Mouse (Mus musculus) kidney, adult 2 months (tissue): ENCODE measurements around the gene Sp7.

Experiments
- CTCF ChIP-seq: fragments of 200-500 bp; conservative IDR thresholded peaks from 2 replicates; pipeline ENCODE4 v1.5.1; 2011; ENCODE audit warnings: low read depth, mild to moderate bottlenecking, control low read depth, low read length, moderate library complexity, mixed read lengths; ENCODE audit not compliant: insufficient read depth, insufficient read length
- POLR2A ChIP-seq: fragments of 200-500 bp; IDR thresholded peaks from one replicate; pipeline ENCODE4 v1.6.1; 2011; ENCODE audit warnings: low read depth, low read length, control low read depth

GRCm38 (mm10) chr15:102405489-102406195 lies 38.7 kb upstream of the Sp7 start, which contains the start of gene Sp1:
- TF ChIP-seq POLR2A, result peak; percentile 99
- TF ChIP-seq CTCF, result no peak
